Mouse (Mus musculus): ENCODE data around the gene Tln1.
A peak's percentile ranks its signal among the peaks of the same experiment; 100 is the strongest.
"Not testable (repeated sequence)": the region's sequence is repeated elsewhere in the genome, so short reads cannot be mapped to it uniquely, and the experiment has no call there.

DNA sequence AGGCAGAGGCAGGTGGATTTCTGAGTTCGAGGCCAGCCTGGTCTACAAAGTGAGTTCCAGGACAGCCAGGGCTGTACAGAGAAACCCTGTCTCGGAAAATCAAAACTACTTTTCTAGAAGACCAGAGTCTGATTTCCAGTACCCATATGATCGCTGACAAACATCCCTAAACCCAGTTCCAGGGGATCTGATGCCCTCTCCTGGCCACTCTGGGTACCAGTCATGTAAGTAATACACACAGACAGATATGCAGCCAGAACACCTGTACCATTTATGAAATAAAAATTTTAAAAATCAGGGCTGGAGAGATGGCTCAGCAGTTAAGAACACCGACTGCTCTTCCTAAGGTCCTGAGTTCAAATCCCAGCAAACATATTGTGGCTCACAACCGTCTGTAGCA lies 76.8 kb downstream of the Tln1 start:
- TF ChIP-seq CTCF (IDR thresholded peaks at IDR 0.05; ENCODE audit: low read depth): peak; percentile 42
- TF ChIP-seq EP300 (IDR thresholded peaks at IDR 0.05; ENCODE audit: low read depth): not testable (repeated sequence)
